Mouse (Mus musculus) megakaryocyte-erythroid progenitor cell, adult 5-6 weeks (primary cell): Measurements from ENCODE around the gene Nrgn. TPM values are rescaled to one million over a fixed set of nuclear protein-coding genes. Genes with fewer than 3 reads are reported as not detected.
A peak's percentile ranks its signal among the peaks of the same experiment; 100 is the strongest.

Experiments used
- ATAC-seq: replicated peaks from 2 replicates; pipeline ENCODE4 v1.8.0; 2016; ENCODE audit warnings: mild to moderate bottlenecking, inconsistent platforms; ENCODE audit not compliant: severe bottlenecking, poor library complexity, low FRiP score, low TSS enrichment
- total RNA-seq, 2 experiments: library from RNA; stranded (forward) in 1 of 2; stranded (reverse) in 1 of 2; fragments of 200-1000, 215-1000 nt in 1 of 2; fragments of >200 nt in 1 of 2; fragmentation: Nextera tagmentation in 1 of 2; gene quantifications; 2 replicates each; pipeline ENCODE4 v1.2.3; 2014 to 2017

Gene Nrgn
- total RNA-seq, 2 experiments from 2014 or later, result 7.1 to 16.8 TPM

DNA sequence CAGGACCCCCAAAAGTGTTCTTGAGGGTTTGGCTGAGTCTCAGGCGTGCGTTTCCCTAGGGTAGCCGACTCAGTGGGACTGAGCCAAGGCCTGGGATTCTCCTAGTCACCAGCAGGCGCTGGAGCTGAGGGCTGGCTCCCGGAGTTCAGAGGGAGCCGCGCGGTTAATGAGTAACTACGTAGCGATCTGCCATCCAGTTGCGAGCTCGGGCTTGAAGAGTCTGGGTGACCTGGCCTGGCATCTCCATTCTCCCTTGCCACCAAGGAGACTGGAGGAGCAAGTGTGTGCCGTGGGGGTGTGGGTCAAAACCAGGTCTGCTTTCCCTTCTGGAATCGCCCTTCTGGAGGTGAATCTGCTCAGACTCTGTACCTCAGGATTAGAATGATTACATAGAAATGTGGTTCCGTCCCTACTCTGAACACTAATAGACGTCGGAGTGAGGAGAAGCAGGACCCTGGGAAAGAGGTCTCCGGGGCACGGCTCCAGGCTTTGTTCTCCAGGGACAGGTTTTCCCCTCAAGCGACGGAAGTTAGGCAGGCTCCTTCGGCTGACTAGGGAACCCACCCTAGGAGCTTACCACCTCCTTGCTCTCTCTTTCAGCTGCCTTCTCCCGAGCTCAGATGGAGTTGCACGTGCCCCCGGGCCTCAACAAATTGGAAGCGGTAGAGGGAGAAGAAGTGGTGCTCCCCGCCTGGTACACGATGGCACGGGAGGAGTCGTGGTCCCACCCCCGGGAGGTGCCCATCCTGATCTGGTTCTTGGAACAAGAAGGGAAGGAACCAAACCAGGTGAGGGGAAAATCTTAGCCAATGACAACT lies 21.6 kb downstream of the Nrgn start:
- ATAC-seq, result peak; percentile 53

DNA sequence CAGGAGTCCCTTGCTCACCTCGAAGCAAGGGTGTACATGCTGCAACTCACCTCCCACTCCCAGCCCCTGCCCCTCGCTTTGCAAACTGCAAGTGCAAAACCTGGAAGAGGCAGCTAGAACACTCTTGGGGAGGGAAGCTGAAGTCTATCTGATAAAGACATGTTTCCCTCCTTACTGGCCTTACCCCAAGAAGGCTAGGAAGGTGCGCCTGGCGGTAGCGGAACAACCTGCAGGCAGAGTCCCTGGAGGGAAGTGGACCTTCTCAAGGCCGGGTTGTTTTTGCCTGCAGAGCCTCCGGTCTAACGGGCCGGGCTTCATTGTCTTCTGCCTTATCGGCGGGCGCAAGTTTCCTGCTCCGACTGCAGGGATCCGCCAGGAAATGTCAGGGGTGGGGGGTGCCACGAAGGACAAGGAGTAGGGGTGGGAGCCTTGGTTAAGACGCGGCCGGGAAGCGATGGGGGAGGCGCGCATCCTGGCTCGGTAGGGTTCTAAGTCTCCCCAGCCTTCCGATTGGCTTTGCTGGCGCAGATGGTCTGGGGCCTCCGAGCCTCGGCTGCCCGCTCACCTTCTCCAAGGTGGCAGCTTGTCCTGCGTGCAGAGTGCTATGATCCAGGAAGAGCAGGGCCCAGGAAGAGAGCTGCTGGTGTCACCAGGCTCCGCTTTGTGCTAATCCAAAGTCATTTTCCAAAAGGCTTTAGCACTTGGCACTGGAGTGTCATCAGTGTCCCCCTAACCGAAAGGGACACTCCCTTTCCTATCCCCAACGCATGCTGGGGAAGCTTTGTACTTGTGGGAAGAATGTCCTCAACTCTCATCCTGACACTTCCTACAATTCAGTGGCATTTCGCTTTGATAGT lies 22.4 kb downstream of the Nrgn start:
- peak; percentile 62 for ATAC-seq

DNA sequence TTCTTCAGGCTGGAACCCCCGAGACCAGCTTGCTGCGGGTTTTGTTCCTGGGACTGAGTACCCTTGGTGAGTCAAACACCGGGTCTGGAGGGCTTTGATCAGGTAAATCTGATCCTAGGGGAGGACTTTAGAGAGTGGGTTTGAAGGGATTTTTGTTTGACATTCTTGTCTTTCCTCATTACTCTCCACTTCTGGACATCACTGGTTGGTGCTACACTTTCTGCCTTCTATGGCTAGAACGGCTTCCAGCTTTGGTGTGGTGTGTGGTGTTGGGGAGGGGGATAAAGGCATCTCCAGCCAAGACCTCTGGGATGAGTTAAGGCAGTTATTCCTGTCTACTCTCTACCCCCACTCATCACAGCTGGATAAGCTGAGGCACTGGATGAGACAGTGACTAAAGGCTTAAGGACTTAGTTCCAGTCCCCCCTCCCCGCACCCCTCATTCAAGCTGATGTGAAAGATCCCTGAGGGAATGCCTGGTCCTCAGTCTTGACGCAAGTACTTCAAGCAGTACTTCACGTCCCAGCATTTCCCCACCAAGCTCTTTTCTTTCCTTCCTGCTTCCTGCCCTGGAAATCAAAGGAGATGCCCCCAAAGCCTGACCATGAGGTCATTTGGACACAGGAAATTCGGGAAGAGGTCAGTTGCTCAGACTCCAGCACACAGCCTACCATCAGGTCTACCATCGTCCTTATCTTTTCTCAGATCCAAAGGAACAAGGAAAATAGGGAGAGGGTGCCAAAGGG lies 24.3 kb downstream of the Nrgn start:
- no peak for ATAC-seq

DNA sequence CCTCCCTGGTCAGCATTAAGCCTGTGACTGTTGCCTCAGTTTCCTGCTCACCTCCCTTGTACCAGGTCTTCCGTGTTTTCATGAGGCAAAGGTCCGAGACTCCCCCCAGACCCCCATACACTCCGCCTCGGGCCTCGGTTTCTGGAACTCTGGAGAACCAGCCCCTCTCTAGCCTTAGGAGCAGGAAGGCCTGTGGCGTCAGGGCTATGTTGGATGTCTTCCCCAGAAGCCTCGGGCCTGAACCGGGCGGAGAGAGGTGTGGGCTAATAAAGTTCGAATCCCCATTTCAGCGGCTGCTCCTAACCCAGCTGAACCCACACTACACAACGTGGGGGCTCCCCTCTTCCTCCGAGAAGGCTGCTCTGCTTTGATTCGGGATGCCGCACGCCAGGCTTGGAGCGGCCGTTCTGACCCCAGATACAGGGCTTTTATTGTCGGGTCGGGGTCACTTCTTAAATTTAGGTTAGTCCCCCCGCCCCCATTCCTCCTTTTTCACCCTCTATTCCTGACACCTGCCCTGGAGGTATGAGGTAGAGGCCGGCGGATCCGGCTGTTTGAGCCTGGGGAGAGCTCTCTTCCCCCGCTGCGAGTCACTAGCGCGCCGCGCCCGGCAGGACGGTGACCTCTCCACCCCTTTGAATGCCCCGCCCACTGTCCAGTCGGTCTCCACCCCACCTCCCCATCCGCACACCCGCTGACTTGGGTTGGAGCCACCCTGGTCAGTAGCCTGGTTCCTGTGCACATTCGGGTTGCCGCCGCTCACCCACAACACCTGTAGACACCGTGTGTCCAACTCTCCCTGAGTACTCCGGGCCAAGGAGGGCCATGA lies 25.1 kb downstream of the Nrgn start, which contains the start of gene Esam:
Gene Esam, plus strand, starts transcription at position 683 of the 829 bp plus-strand sequence.
- no peak for ATAC-seq

DNA sequence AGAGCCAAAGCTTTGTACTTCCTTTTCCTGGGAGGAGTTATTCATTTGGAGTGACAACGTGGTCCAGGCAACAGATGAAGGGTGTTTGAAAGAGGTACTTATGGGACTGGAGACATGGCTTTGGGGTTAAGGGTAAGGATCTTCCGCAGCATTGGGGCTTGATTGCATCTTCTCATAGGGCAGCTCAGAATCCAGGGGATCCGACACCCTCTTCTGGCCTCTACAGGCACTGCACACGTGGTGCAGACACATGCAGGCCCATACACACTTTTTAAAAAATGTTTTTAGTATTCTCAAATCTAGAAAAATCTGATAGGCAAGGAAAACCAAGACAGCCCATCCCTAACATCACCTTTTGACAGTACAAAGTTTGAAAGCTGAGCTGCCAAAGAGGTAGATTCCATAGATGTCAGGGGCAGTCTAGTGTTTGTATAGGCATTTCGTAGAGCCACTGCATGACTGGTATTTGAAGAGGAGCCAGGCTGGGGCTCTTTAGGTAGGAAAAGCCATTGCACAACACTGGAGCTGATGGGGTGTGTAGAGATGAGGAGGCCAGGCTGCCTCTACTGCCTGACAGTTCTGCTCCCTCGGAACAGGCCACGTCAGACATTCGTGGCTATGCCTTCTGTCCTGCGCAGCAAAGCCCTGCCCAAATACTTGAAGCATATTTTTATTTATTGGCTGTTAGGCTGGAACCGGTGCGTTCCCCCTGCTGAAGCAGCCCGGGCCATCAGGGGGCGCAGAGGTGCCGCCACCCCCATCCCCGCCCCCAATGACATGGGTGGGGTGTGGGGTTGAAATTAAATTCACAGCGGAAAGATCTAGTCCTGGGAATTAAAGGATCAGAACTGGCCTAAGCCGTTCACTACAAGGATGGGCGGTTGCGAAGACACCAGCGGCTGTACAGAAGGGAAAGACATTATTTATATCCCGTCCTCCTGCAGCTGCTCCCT lies 26.0 kb downstream of the Nrgn start:
- ATAC-seq, result no peak; the same call in 1 of the 2 replicates

DNA sequence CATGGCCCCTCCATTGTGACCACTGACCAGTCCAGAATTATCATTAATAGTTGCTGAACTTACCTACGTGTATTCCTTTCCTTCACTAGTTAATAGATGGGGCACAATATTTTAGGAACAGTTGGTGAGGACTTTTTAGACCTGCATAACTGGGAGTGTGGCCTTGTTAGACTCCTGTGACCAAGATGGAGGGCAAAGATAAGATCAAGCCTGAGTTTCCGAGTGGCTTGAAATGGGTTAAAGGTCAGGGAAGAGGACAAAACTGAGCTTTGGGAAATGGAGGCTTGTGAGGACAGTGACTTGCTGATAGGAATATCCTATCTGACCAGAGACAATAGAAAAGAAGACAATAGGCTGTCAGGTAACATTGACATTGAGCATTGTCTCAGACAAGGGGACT lies 27.2 kb downstream of the Nrgn start:
- ATAC-seq, result no peak

DNA sequence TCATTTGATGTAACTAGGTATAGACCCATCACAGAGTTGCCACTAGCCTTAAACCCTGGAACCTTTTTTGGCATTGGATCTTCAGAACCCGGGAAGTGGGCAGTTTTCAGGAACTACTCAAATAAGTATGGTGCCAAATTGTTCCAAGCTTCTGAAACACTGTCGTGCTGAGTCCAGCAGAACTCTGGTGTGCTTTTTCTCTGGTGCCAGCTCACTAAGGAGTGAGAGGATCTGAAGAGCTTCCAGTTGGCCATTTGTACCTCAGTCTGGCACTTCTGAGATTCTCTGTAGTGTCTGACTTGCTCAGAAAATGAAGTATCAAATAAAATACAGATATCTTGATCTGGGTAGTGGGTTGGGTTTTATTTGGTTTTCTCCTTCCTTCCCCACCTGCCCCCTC lies 32.7 kb downstream of the Nrgn start:
- ATAC-seq, result no peak

DNA sequence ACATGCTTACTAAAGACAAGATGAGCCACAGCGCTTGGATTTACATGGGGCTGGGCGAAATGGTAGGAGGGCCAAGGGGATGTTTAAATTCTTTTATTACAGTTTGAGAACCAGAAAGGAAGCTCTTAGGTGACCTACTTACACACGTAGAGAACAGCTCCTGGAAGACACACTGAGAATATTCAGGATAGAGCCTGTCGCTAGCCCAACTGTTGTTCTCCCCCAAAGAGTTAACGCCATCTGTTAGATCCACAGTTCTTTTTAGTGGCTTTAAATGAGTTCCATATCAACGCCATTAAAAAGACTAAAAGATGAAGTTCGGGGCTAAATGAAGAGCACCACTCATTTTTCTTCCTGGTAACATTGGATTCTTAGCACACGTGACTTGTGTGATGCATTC lies 33.7 kb downstream of the Nrgn start:
- no peak for ATAC-seq

DNA sequence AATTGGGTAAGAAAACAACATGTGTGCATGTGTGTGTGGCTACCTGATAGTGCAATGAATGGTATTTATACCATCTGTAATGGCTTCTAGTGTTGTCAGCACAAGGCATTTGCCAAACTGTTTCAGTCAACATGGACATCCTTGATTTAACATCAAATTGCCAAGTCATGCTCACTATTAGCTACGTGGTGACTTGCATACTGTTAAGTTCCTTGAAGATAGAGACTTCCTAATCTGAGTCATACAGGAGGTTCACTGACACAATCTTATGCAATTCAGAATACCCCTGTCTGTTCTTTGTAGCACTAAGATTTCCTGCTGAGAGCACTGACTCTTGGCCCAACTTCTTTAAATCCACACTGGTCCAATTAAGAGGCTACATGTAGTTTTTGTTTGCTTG lies 35.2 kb downstream of the Nrgn start:
- peak; percentile 95 for ATAC-seq

DNA sequence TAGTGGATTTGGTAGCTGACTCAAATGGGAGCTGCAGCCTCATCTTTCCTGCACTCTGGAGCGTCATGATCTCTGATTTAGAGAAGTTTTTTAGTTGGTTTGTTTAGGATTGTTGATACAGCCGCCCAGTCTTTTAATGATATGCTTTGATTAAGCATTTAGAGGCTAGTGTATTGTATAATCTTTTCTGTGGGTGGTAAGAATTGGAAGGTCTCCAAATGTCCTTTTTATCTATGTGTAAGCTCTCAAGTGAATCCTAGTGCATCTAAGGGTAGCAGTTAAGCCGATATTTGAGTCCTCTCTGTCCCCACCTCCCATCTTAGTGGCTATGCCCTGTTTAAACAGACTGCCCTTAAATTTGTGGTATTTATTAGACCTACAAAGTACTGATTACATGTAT lies 38.2 kb downstream of the Nrgn start:
- ATAC-seq, result no peak

DNA sequence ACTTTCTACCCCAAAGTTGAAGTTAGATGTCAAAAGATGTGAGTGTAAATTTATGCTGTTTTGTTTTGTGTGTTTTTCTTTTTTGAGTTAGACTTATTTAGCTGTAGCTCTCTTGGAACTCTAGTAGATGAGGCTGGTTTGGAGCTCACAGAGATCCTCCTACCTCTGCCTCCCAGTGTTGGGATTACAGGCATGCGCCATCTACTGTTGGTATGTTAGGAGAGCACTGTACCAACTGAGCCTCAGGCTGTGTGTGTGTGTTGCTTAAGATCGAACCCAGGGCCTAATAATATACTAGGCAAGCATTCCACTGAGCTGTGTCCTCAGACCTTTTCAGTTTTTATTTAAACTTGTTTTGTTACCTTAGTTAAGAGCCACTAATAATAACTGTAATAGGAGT lies 40.6 kb downstream of the Nrgn start:
- peak; percentile 79 for ATAC-seq

DNA sequence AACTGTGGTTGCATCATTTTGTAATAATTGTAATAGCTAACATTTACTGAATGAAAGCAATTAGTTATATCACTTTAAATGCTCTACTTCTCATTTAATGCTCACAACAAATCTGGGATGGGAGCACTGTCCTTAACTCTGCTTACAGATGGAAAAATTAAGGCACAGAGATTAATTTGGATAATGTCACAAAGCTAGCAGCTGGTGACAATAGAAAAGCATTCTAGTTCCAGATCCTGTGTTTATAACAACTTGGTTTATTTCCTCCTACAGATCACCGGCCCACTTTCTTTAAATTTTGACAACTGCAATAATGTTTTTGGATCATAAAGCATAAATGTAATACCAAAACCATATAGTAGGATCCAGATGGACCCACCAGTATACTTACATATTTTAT lies 46.7 kb downstream of the Nrgn start:
- no peak for ATAC-seq

DNA sequence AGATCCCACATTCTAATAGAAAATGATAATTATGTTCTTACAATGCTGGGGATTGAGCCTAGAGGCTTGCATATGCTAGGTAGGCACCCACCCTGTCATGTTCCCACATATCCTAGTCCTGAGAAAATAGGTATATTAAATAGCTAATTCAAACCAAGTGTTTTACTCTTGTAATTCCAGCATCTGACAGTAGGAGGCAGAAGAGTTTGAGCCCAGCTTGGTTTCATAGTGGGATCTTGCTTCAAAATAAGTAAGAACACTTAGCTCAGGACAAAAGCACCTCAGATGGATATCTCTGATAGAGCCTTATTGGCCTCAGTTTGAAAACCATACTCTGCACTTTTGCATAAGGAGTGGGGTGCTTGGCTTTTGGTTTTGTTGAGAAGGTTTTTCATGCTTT lies 48.4 kb downstream of the Nrgn start:
- ATAC-seq, result no peak

DNA sequence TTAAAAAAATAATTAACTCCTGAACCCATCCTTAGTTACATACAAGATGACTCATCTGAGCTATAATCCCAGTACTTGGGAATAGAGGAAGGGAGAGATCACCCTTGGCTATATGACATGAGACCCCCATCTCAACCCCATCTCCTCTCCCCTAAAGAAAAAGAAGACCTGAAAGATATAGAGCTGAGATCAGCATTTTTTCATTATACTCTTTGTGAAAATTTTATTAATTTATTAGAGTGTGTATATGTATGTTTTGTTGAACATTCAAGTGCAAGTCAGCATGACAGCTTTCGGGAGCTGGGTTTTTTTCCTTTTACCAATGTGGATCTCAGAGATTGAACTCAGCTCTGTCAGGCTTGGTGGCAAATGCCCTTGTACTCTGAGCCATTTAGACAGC lies 51.5 kb downstream of the Nrgn start:
- no peak for ATAC-seq

DNA sequence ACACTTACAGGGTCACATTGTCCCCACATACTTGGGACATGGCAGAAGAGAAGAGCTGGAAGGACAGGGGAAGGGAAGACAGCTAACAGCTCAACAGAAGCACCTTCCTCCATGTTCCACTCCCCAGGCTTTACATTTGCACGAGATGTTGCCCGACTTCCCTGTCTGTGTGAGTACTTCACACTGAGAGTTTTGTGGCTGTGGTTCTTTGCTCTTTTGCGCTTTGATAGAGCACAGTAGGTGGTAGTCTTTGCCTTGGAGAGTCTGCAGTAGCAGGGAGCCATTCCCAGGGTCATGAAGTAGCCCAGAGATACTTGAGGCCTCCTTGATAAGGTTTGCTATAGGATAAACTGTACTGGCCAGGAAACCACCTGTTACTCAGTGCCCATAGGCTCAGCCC lies 52.5 kb downstream of the Nrgn start:
- ATAC-seq, result no peak

DNA sequence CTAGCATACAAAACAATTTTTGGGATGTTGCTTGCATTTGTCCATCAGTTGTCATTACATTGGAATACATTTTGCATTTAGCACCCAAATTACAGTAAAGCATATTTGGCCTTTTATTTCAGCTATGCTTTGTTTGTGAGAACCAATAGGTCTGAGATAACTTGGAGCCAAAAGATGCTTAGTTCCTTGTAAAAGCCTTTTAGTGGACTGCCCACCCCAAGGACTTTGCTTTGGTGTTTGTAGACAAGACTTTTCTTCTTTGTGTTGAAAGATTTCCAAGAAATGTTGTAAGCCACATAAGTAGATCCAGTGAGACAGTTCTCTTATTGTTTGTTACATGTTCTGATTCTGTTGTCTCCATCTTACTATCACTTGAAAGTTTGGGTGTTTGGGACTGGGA lies 56.4 kb downstream of the Nrgn start:
- ATAC-seq, result no peak

DNA sequence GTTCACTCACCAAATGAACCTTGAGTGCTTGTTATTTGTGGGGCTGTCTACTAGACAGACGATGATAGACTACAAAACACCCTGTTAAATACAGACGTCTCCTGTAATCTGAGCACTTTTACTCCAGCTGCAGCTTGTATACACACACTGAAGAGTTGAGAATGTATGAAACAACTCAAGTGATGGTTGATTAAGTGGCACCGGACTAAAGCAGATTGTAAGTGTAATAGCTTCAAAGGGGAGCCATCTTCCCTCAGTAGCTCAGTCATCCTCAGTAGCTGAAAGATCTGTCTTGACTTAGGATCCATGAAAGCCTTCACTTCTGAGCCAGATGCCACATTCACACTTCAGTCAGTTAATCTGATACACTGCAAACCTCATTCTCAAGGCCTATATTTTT lies 56.9 kb downstream of the Nrgn start:
- ATAC-seq, result no peak
